Mouse (Mus musculus) left cerebral cortex, adult 11 months (tissue): ENCODE data around the gene Prkce.

Source experiments
- DNase-seq: peaks from one replicate; pipeline ENCODE4 v3.0.0; 2022; ENCODE audit warnings: low spot score

Prkce gene

DNA sequence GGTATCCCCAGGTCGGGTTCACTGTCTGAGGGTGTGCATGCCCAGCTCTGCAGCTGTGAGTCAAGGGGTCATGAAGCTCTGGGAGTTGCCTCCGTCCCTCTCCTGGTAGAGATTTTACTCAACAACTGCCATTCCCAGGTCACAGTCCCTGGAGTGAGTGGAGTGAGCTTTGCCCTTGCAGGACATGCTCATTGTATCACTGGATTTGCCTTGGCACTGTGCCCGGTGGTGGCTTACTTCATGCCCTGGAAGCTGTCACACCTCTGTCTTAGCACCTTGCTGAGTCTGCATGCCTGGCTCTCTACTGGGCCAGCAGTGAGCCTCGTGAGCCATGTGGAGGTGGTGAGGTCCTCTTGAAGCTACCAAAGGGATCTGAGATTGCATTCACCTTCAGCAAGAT, 167.4 kb downstream of the Prkce start:
- no peak for DNase-seq

DNA sequence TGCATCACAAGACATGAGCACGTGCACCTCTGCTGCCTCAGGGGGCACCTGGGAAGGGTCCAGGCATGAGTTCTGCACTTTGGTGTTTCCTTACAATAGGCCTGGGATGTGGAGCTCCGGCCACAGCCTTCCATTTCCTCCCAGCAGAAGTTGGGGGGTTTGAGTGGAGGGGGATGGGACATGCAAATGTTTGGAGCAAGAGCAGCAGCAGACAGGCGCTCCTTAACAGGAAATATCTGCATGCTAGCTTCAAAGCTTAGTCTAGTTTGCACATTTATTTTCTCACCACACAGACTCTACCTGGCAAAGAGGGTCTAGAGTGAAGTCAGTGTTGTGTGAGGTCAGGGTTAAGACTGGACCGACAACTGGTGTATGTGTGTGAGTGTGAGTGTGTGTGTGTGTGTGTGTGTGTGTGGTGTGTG, 169.1 kb downstream of the Prkce start:
- DNase-seq: no peak

DNA sequence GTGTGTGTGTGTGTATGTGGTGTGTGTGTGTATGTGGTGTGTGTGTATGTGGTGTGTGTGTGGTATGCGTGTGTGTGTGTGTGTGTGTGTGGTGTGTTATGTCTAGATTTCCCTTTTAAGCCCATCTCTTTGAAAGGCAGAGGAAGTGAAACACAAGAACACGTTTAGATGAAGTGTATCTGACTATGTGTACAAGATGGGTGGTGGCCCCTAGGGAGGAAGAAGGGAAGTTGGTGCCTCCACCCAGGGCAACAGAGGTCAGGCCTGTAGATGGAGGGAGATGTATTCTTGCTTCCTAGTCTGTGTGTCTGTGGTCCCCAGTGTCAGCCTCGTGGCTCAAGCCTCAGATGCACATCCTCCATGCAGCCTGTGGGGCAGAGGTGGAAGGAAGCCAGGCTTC, 169.5 kb downstream of the Prkce start:
- no peak for DNase-seq

DNA sequence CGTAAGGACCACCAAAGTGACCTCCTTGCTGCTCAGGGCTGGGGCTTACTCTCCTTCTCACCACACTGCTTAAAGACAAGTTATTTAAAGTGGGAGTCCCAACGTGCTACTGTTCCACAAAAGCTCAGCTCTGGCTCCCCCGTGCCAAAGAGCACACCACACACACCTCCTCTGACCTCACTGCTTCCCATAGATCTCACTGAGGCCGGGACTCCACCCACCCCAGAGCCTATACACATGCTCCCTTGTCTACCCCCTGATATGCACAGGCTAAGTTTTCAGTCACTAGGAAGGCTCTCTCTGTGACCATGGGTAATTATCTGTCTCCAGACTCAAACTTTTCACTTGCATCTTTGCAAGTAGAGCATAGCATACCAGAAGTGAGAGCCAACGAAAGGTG, 170.7 kb downstream of the Prkce start:
- DNase-seq: no peak

DNA sequence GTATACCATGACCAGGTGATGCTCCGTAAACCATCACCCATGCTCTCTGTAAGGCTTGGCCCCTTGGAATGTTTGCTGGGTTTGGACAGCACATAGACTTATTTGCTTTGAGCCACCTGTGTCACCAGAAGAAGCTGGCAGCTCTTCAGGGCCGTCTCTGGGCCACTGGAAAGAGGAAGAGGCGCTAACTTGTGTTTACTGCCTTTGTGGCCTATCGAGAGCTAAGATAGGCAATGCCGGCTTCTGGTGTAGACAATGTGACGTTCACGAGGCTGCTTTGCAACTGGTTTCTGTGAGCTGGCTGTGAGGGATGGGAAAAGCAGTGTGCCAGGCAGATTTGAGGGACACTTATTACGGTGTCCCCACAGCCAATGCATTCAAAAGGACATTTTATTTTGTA, 176.4 kb downstream of the Prkce start:
- no peak for DNase-seq

DNA sequence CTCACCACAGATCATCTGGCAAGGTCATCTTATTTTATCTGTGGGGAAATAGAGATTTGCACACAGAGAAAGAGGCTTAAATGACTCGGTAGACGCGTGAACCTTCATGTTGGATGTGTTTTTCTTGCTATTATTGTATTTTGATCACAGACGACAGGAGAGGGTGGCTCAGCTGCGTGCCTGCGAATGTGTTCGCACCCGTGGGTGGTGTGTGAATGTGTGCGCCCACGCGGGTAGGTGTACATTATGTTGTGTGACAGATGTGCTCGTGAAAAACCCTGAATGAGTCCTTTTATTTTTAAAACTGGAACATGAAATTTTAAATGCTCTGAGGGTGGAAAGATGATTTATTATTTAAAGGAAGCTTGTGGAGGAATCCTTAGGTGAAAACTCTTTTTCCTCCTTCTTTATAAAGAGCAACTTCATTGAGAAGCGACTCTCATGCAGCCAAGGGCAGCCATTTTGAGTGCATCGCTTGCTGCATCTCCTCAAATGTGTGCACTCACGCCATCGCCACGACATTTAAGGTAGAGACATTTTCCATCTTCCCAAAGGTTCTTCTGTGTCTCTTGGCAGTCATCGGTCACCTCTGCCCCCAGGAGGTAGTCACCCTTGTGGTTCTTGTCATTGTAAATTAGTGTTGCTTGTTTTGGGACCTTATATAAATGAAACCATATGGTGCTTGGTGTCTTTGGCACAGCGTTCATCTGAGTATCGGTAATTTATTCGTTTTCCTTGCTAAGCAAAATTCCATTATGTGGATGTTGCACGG, 177.8 kb downstream of the Prkce start:
- DNase-seq: peak; percentile 87

DNA sequence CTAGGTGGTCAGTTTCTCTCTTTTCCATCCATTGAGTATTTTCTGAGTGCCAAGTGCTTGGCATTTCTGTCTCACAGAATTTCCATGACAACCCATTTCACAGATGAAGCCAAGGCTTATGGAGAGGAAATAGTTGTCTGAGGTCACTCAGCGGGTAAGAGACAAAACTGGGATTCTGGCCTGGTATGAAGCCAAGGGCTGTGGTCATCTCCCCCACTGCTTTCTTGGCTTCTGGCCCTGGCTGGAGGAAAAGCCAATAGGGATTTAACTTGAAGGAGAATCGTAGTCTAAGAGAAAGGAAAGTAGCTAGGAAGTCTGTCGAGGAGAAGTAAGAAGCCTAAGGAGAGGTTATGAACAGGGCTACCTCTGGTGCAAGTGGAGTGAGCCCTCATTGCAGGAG, 182.7 kb downstream of the Prkce start:
- no peak for DNase-seq

DNA sequence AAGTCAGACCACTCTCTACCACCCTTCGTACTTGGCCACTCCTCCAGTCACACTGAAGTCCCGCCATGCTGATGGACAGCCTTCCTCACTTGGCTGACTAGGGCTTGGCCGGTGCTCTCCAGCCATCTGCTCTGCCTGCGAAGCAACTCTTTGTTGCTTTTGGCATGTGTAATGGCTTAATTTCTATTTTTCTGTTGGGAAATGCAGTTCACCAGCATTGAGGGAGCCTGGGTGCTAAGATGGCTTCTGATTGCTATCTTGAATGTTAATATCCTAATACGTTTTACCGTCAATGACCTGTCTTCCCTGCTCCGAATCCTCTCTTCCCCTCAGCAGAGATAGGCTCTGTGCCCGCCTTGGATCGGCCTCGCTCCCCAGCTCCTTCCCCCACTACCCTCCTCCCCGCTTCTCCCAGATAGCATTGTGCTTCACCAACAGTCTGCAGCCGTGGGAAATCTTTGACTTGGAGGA, 183.2 kb downstream of the Prkce start:
- no peak for DNase-seq

DNA sequence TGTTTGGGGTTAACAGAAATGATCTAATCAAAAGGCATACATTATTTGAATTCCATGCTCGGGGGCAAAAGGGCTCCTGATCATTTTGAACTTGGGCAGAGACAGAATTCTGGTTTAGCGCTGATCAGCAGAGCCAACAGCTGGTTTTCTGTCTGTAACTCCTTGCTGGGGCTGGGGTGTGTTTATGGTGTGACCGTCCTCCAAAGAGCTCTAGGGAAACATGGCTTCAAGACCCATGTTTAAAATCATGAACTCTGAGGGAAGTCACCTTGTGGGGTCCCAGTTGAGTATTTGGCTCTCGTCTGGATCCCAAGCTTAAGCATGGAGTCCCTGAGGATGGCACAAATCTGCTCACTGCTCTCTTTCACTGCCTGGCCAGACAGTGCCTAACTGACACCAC, 183.7 kb downstream of the Prkce start:
- DNase-seq: no peak

DNA sequence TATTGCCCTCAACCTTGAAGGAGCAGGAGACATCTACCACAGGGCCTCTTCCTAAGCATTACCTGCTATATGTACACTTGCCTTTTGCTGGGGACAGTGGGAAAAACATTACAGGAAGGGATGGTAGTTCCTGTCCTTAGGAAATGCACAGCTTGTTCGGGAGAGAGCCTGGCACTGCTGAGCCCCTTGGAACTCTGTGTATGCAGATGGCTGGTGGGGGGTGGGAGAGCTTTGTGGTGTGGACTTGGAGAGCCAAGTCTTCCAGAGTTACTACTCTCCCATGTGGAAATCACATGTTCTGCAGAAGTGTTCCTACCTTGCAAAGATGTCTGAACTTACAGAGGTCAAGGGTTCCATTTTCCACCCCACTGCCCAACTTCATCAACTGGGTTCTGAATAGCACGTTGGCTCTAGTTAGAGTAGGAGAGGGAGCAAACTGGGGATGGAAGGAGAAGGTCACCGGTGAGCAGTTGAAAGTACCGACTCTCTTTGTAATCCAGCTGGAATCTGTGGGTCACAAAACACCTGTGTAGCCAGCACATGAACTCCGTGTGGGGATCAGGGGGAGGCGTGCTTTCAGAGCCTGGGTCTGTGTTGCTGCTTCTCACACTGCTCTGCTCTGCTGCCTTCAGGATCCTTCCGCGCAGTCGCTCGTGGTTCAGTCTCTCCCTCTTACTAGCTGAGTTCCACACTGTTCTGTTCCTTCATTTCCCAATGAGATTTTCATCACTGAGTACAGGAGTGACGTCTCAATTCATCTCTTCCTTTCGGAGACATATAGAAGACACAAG, 184.9 kb downstream of the Prkce start:
- no peak for DNase-seq

GRCm38 (mm10) chr17:86353679-86354078, 186.1 kb downstream of the Prkce start:
- DNase-seq: no peak

GRCm38 (mm10) chr17:86354101-86354500, 186.5 kb downstream of the Prkce start:
- no peak for DNase-seq

GRCm38 (mm10) chr17:86354896-86355295, 187.3 kb downstream of the Prkce start:
- DNase-seq: no peak

DNA sequence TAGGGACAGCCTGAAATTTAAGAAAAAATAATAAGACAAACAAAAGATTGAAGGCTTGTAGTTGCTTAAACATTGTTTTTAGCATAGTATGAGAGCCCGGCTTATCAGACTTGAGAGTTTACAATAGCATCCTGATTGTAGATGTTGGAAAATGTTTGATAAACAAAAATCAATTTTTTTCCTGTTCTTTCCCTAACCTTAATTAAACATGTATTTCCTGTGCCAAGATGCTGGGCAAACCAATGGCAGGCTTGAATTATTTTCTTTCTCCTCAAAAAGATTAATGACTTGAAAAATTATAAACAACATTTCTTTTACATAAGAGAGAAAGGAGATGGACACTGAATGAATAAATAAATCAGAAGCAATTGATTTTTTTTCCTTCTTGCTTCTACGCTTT, 187.7 kb downstream of the Prkce start:
- DNase-seq: no peak

- no peak for DNase-seq
These were observed 188.3 kb downstream of the Prkce start for GRCm38 (mm10) chr17:86355772-86356451.

DNA sequence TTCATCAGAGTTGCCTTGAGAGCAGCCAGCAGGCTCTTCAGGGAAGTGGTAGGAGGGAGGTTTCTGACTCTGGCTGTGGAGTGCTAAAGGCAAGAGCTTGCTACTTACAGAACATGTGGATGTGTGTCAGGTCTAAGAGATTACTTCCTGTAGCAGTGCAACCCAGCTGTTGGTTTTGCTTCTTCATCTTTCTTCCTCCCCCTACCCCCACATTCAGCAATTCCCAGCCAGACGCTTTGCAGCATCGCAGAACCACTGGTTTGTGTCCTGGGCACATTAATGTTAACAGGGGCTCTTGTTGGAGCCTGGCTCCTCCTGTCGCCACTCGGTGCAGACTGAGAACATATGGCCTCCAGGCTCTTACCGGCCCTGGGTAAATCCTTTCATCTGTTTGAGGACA, 190.8 kb downstream of the Prkce start:
- no peak for DNase-seq

DNA sequence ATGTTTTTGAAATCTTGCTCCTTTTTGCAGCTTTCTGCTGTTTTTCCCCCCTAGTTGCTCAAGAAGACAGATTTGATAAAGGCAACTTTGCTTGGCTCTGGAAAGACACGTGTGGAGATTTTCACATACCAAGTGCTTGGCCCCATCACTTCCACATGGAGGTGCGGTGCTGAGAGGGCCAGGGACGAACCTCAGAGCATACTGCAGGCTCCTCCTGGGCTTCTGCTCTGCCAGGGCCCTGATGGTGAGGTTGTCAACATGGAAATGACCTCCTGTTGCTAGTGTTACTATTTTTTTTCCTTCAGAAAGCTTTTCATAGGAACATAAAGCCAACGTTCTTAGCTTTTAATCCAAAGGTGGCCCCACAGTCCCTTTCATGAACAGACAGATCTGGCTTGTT, 191.3 kb downstream of the Prkce start:
- no peak for DNase-seq

DNA sequence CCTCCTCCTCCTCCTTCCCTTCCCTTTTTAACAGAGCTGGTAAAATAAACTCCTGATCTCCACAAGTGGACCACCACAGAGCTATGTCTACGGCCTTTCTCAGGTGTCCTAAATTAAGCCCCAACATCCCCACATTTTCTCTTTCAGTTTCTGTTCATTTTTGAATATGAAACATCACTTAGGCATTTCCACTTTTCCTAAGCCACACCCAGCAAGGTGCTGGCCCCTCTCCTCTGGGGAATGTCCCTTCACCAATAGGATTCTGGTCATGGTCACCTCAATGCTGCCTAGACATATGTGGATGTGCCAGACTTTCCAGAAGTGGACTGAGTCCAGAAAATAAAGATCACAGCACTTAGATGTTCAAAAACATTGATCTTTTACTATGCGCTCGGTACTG, 193.3 kb downstream of the Prkce start:
- DNase-seq: no peak

DNA sequence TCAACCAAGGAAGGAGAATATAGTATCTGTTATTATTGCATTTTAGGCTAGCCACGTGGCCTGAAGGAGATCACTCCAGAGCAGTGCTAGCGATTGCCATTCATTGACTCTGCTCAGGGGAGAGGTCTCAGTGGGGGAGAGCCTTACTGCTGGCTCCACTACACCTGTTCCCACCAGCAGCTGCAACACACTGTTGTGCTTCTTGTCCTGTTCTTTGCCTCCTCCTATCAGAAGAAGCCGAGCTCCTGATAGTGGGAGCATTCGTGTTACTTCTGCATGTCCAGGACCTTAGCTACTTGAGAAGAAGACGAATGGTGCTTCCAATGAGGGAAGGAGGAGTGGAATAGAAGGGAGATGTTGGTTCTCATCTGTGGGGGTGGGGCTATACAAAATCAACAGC, 195.8 kb downstream of the Prkce start:
- no peak for DNase-seq

- no peak for DNase-seq
These were observed 196.9 kb downstream of the Prkce start for GRCm38 (mm10) chr17:86364349-86365075.

GRCm38 (mm10) chr17:86366919-86367318, 199.3 kb downstream of the Prkce start:
- no peak for DNase-seq

GRCm38 (mm10) chr17:86367676-86368075, 200.1 kb downstream of the Prkce start:
- DNase-seq: no peak
